Mouse (Mus musculus) liver, adult 2 months (tissue): ENCODE results near the gene Wipf2.

Source experiments
- CTCF ChIP-seq: fragments of 200-500 bp; IDR thresholded peaks from 2 replicates; pipeline ENCODE4 v1.5.1; 2011; ENCODE audit warnings: low read depth, low read length, control low read depth
- POLR2A ChIP-seq: fragments of 200-500 bp; IDR thresholded peaks from 2 replicates; pipeline ENCODE4 v1.6.1; 2011; ENCODE audit warnings: low read length, control low read depth; ENCODE audit not compliant: insufficient read depth; ENCODE audit errors: extremely low read depth

DNA sequence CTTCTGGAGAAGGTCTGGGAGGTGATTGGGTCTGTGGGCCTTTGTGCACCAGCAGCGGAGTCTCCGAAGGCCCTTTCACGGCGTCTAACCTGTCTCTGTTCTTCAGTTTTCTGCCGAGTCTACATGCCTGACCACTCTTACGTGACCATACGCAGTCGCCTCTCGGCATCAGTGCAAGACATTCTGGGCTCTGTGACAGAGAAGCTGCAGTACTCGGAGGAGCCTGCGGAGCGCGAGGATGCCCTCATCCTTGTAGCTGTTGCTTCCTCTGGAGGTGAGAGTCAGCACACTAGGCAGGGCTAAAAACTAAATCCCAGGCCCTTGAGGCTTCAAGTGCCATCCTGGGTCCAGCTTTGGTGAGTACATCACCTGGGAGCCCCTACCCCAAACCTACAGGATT lies 17.4 kb upstream of the Wipf2 start:
- no peak for TF ChIP-seq POLR2A
- TF ChIP-seq CTCF = no peak
